Mouse (Mus musculus) cerebellum, adult 2 months (tissue): ENCODE data around the gene Maz.

ENCODE experiments used
- CTCF ChIP-seq: fragments of 200-500 bp; IDR thresholded peaks from 2 replicates; pipeline ENCODE4 v1.5.1; 2011; ENCODE audit warnings: low read depth, mild to moderate bottlenecking, control low read depth, low read length, moderate library complexity, borderline replicate concordance; ENCODE audit not compliant: insufficient read depth
- POLR2A ChIP-seq: fragments of 200-500 bp; IDR thresholded peaks from 2 replicates; pipeline ENCODE4 v1.6.1; 2011; ENCODE audit warnings: low read length, control low read depth, borderline replicate concordance; ENCODE audit not compliant: insufficient read depth

GRCm38 (mm10) chr7:127027885-127028284 is 1.0 kb upstream of the Maz start:
- TF ChIP-seq POLR2A (peak; percentile 2; the same call in 1 of the 2 replicates), CTCF (peak; percentile 19; the same call in 1 of the 2 replicates)
